Mouse (Mus musculus): Measurements from ENCODE around the gene Mogat1.

DNA sequence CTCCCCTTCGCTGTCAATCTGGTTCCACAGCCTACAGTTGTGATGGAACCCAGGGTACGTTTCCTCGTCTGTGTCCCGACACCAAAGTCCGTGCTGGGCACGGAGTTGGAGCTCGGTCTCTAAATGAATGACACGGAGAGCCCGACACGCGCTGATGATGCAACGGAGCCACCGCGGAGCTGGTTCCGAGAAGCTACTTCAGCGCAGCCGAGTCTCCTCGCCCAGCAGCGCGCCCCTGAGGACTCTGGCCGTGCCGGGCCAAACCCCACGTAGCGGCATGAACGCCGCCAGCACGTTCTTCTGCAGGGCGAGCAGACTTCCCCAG is 22.4 kb upstream of the Mogat1 start:
- no peak for TF ChIP-seq CTCF (IDR thresholded peaks at IDR 0.05; ENCODE audit: low read depth, low read length)
- no peak for TF ChIP-seq POLR2A (IDR thresholded peaks at IDR 0.05; ENCODE audit: borderline replicate concordance, low read depth, low read length)

Measured in bone marrow macrophage, adult 2 months (primary cell).